Comparison of ENCODE assay signal across 4 mouse cellular contexts in the genomic region with DNA sequence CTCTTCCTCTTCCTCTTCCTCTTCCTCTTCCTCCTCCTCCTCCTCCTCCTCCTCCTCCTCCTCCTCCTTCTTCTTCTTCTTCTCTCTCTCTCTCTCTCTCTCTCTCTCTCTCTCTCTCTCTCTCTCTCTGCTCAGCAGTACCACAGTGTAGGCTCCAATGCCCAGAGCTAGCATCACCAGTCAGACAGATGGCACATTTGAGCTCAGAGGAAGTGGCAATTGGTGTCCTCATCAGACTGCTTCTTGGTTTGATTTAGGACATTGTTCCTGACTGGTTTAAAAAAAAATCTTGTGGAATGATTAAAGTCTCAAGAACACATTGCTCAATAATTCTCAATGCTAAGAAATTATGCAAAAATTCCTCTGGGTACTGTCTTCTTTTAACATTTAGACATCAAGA.
DNase-seq lines count a peak whose midpoint lies in the region; ATAC-seq lines count a peak whose summit lies in the region.

No protein-coding gene starts in this region.

- ATAC-seq in cerebellum, adult (ENCODE audit: insufficient number of reproducible peaks, low FRiP score, low TSS enrichment): peak; percentile 82; the same call in 1 of the 2 replicates
- ATAC-seq in frontal cortex, adult (ENCODE audit: low TSS enrichment): peak; percentile 71; the same call in 1 of the 2 replicates

- DNase-seq in cerebellum, adult 18-20 months: peak; percentile 31 to 64
- peak; percentile 72 for DNase-seq in cerebellum, adult 9-11 months

Comparison
In these comparisons a context has a peak if more than half of its experiments do, and no peak if none do; other contexts are left out.
1. Peak in every context shown above with its lines: DNase-seq and ATAC-seq.